ENCODE assay signal across 25 mouse cellular contexts in the genomic region with DNA sequence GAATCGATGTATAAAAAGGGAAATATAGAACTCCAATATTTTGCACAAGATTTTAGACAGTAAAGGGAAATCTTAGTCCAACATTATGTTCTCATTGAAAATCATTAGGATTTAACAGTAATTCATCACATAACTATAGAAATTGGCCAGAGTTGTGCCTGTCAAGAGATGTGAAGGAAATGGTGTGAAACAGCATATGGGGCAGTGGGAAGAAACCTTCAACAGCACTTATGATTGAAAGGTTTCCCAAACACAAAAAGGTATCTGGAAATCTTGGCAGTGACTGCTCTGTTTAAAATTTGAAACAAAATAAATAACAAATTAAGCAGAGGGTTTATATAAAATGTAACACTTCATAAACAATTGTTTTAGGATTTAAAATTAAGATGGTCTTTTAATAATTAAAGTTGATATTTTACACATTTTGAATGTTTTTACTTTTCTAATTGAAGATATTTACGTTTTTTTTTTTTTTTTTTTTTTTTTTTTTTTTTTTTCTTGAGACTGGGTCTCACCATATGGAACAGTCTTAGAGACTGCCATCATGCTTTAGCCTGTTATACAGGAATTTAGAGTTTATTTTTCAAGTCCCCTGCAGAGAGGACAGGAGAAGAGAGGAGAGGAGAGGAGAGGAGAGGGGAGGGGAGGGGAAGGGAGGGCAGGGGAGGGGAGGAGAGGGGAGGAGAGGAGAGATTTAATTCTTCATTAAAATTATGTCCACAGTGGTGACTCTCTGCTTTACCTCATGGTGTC.
DNase-seq lines count a peak whose midpoint lies in the region; ATAC-seq and TF ChIP-seq lines count a peak whose summit lies in the region.
"Had no signal": no experiment of that assay in that cellular context is flagged by ENCODE, and none has a peak within 500 bp of the region (broad histone marks: within the 10 kb centered on the region; RNA-seq: fewer than 3 reads in every experiment).

No protein-coding gene starts in this region.

- H3K4me1 ChIP-seq in forebrain, embryonic 15.5 days, result no peaks in the 10 kb centered on the region
- no peaks in the 10 kb centered on the region for H3K4me1 ChIP-seq in forebrain, embryonic 12.5 days
- H3K4me1 ChIP-seq in forebrain, postnatal 0 days (ENCODE audit: insufficient read depth), result no peaks in the 10 kb centered on the region
- H3K4me1 ChIP-seq in hindbrain, embryonic 14.5 days (replicated peaks; ENCODE audit: control insufficient read depth, insufficient read depth, low read length), result no peaks in the 10 kb centered on the region
- H3K4me1 ChIP-seq: heart, embryonic 12.5 days; heart, embryonic 15.5 days; hindbrain, embryonic 10.5 days; hindbrain, embryonic 13.5 days had no signal

- no peaks in the 10 kb centered on the region for H3K27me3 ChIP-seq in forebrain, embryonic 15.5 days
- no peaks in the 10 kb centered on the region for H3K27me3 ChIP-seq in forebrain, embryonic 12.5 days
- no peaks in the 10 kb centered on the region for H3K27me3 ChIP-seq in forebrain, postnatal 0 days (ENCODE audit: insufficient read depth, low read length)
- no peaks in the 10 kb centered on the region for H3K27me3 ChIP-seq in hindbrain, embryonic 14.5 days (ENCODE audit: control insufficient read depth, insufficient read depth, low read length)
- H3K27me3 ChIP-seq: heart, embryonic 12.5 days; heart, embryonic 15.5 days; hindbrain, embryonic 13.5 days; Patski had no signal

- no peak overlapping the region for H3K27ac ChIP-seq in forebrain, embryonic 15.5 days (replicated peaks)
- H3K27ac ChIP-seq in forebrain, embryonic 12.5 days, result no peak overlapping the region
- no peak overlapping the region for H3K27ac ChIP-seq in forebrain, postnatal 0 days (ENCODE audit: low read depth, low read length)
- no peak overlapping the region for H3K27ac ChIP-seq in hindbrain, embryonic 14.5 days
- H3K27ac ChIP-seq: heart, embryonic 15.5 days; hindbrain, embryonic 10.5 days; hindbrain, embryonic 13.5 days; hindbrain, postnatal 0 days had no signal

- WGBS in forebrain, embryonic 15.5 days, result 56% methylated on average over 2 of the region's 2 CpGs
- WGBS in forebrain, embryonic 12.5 days, result 85% methylated on average over 2 of the region's 2 CpGs
- WGBS in forebrain, postnatal 0 days, result 56% methylated on average over 2 of the region's 2 CpGs
- 80% methylated on average over 2 of the region's 2 CpGs for WGBS in hindbrain, embryonic 14.5 days

- no peaks in the 10 kb centered on the region for H3K9me3 ChIP-seq in forebrain, embryonic 15.5 days
- no peaks in the 10 kb centered on the region for H3K9me3 ChIP-seq in forebrain, embryonic 12.5 days
- no peaks in the 10 kb centered on the region for H3K9me3 ChIP-seq in forebrain, postnatal 0 days (ENCODE audit: low read length)
- H3K9me3 ChIP-seq in hindbrain, embryonic 14.5 days (ENCODE audit: control insufficient read depth, low read length), result no peaks in the 10 kb centered on the region
- H3K9me3 ChIP-seq: G1E; heart, embryonic 12.5 days; heart, embryonic 15.5 days; hindbrain, embryonic 10.5 days; hindbrain, embryonic 13.5 days had no signal

- peak; percentile 83 for ATAC-seq in forebrain, embryonic 15.5 days (replicated peaks)
- ATAC-seq in forebrain, embryonic 12.5 days (ENCODE audit: low FRiP score), result no peak
- no peak for ATAC-seq in forebrain, postnatal 0 days
- ATAC-seq in hindbrain, embryonic 14.5 days (ENCODE audit: low FRiP score), result no peak
- ATAC-seq: hindbrain, postnatal 0 days; inflammation-experienced regulatory T-cells, adult 6 months; intestine, embryonic 16.5 days; Patski had no signal

- no peaks in the 10 kb centered on the region for H3K36me3 ChIP-seq in forebrain, embryonic 15.5 days
- H3K36me3 ChIP-seq in forebrain, embryonic 12.5 days (replicated peaks), result no peaks in the 10 kb centered on the region
- H3K36me3 ChIP-seq in forebrain, postnatal 0 days (ENCODE audit: insufficient read depth), result no peaks in the 10 kb centered on the region
- no peaks in the 10 kb centered on the region for H3K36me3 ChIP-seq in hindbrain, embryonic 14.5 days (replicated peaks; ENCODE audit: control insufficient read depth, insufficient read depth)
- H3K36me3 ChIP-seq: G1E; heart, embryonic 12.5 days; heart, embryonic 15.5 days; hindbrain, embryonic 10.5 days; hindbrain, embryonic 13.5 days had no signal

- TF ChIP-seq CTCF in brain, embryonic 14.5 days (IDR thresholded peaks at IDR 0.05; ENCODE audit: borderline replicate concordance, extremely low read depth, insufficient read depth, insufficient read length), result no peak
- no peak for TF ChIP-seq CTCF in forebrain, postnatal 0 days (IDR thresholded peaks at IDR 0.05; ENCODE audit: low read depth)

- H3K4me3 ChIP-seq in forebrain, embryonic 15.5 days, result no peak overlapping the region
- H3K4me3 ChIP-seq in forebrain, embryonic 12.5 days (replicated peaks), result no peak overlapping the region
- no peak overlapping the region for H3K4me3 ChIP-seq in forebrain, postnatal 0 days (ENCODE audit: low read depth, low read length)
- H3K4me3 ChIP-seq in hindbrain, embryonic 14.5 days (replicated peaks; ENCODE audit: low read length), result no peak overlapping the region
- H3K4me3 ChIP-seq: heart, embryonic 12.5 days; heart, embryonic 15.5 days; hindbrain, embryonic 10.5 days; hindbrain, embryonic 13.5 days had no signal

- H3K9ac ChIP-seq in forebrain, embryonic 15.5 days (replicated peaks), result no peak overlapping the region
- H3K9ac ChIP-seq in forebrain, embryonic 12.5 days, result no peak overlapping the region
- no peak overlapping the region for H3K9ac ChIP-seq in forebrain, postnatal 0 days
- no peak overlapping the region for H3K9ac ChIP-seq in hindbrain, embryonic 14.5 days
- H3K9ac ChIP-seq: heart, embryonic 12.5 days; heart, embryonic 15.5 days; hindbrain, embryonic 13.5 days had no signal

- no peak for TF ChIP-seq POLR2A in brain, embryonic 14.5 days (IDR thresholded peaks at IDR 0.05; ENCODE audit: borderline replicate concordance, extremely low read depth, insufficient read depth, insufficient read length, poor library complexity, severe bottlenecking)

- peak; percentile 79 for DNase-seq in brain, embryonic 14.5 days (ENCODE audit: low read depth)
- DNase-seq in forebrain, postnatal 0 days, result peak; percentile 3
- DNase-seq in layer of hippocampus, adult 9-11 months, result no peak
- DNase-seq in hindbrain, embryonic 14.5 days (ENCODE audit: low spot score), result no peak
- DNase-seq: adrenal gland, postnatal 10 days; adrenal gland, postnatal 36 days; cerebellum, adult 18-20 months; cerebellum, adult 9-10 months; cerebellum, postnatal 14 days; gastrocnemius, postnatal 25 days; heart, adult 18-20 months; heart, postnatal 10 days; heart, postnatal 36 days; kidney, adult 18-20 months had no signal

- H3K4me2 ChIP-seq in forebrain, embryonic 15.5 days (replicated peaks), result no peak overlapping the region
- no peak overlapping the region for H3K4me2 ChIP-seq in forebrain, embryonic 12.5 days
- H3K4me2 ChIP-seq in forebrain, postnatal 0 days (ENCODE audit: low read depth), result no peak overlapping the region
- no peak overlapping the region for H3K4me2 ChIP-seq in hindbrain, embryonic 14.5 days (replicated peaks)
- H3K4me2 ChIP-seq: heart, embryonic 12.5 days; heart, embryonic 15.5 days; hindbrain, embryonic 13.5 days had no signal

Comparison
In these comparisons a context has a peak if more than half of its experiments do, and no peak if none do; other contexts are left out.
1. DNase-seq: peak in brain, embryonic 14.5 days (single experiment) and forebrain, postnatal 0 days (single experiment); none in layer of hippocampus, adult 9-11 months (single experiment) and hindbrain, embryonic 14.5 days (single experiment).